Mouse (Mus musculus) heart, adult 2 months (tissue): ENCODE results near the gene Ino80e. TPM values are rescaled to one million over a fixed set of nuclear protein-coding genes. Genes with fewer than 3 reads are reported as not detected.

Experiments used
- DNase-seq, 2 experiments: peaks; one replicate each; pipeline ENCODE4 v3.0.0; 2021
- H3K27ac ChIP-seq: fragments of 200-600 bp; 2 replicates; pipeline ENCODE4 v1.8.1; 2022
- H3K27me3 ChIP-seq: fragments of 200-500 bp; 2 replicates; pipeline ENCODE4 v1.6.1; 2012; ENCODE audit warnings: mild to moderate bottlenecking, low read length, inconsistent platforms, mixed read lengths; ENCODE audit not compliant: control insufficient read depth, insufficient read depth
- H3K36me3 ChIP-seq: fragments of 200-500 bp; 2 replicates; pipeline ENCODE4 v1.6.1; 2012; ENCODE audit warnings: low read length, inconsistent platforms; ENCODE audit not compliant: control insufficient read depth, insufficient read depth
- H3K4me1 ChIP-seq: fragments of 200-500 bp; 2 replicates; pipeline ENCODE4 v1.6.1; 2011; ENCODE audit warnings: low read length; ENCODE audit not compliant: control insufficient read depth, insufficient read depth
- H3K4me3 ChIP-seq: fragments of 200-600 bp; 2 replicates; pipeline ENCODE4 v1.8.1; 2022
- H3K79me2 ChIP-seq: fragments of 200-500 bp; replicated peaks from 2 replicates; pipeline ENCODE4 v1.6.1; 2012; ENCODE audit warnings: mild to moderate bottlenecking, inconsistent platforms, low read length, moderate library complexity, mixed read lengths; ENCODE audit not compliant: control insufficient read depth, insufficient read depth
- H3K9ac ChIP-seq: fragments of 200-500 bp; 2 replicates; pipeline ENCODE4 v1.6.1; 2012; ENCODE audit warnings: low read depth, mild to moderate bottlenecking, control low read depth, inconsistent platforms, low read length, mixed read lengths
- CTCF ChIP-seq: fragments of 200-600 bp; IDR thresholded peaks from 2 replicates; pipeline ENCODE4 v1.8.1; 2022; ENCODE audit warnings: antibody characterized with exemption, mild to moderate bottlenecking, moderate library complexity
- EP300 ChIP-seq: fragments of 200-500 bp; IDR thresholded peaks from 2 replicates; pipeline ENCODE4 v1.6.1; 2011; ENCODE audit warnings: low read depth, low read length, control low read depth; ENCODE audit not compliant: insufficient read depth
- POLR2A ChIP-seq: fragments of 200-500 bp; IDR thresholded peaks from 2 replicates; pipeline ENCODE4 v1.6.1; 2011; ENCODE audit warnings: mild to moderate bottlenecking, low read depth, low read length, control low read depth; ENCODE audit not compliant: insufficient read depth
- WGBS: fragments of 180-500 bp; shearing (Covaris S2); methylation state at CpG from one replicate; pipeline ENCODE4 v1.1.7; 2018; 5-methylcytosine and 5-hydroxymethylcytosine counted together
- intact Hi-C: fragments of 180-260 bp; cut with DNase I; formaldehyde crosslinking; loops from one replicate; pipeline ENCODE4 v1.15.1; 2025
- polyA plus RNA-seq: library from polyadenylated mRNA; depleted of rRNA; stranded (reverse); fragments of >200 nt; gene quantifications from 2 replicates; pipeline ENCODE4 v1.2.3, GENCODE M21; 2012; rRNA removed
- total RNA-seq, 2 experiments: library from RNA; stranded (reverse); gene quantifications; 2 replicates each; pipeline ENCODE4 v1.2.3; 2021

The Ino80e gene
- total and polyA plus RNA-seq, 3 experiments: 16.8 to 25.9 (median 18.3) TPM

- intact Hi-C loops: no loop called here
- Histone ChIP-seq H3K4me3 (no peak overlapping the region), H3K27me3 (no peaks in the 10 kb centered on the region), H3K27ac (no peak overlapping the region), H3K79me2 (no peaks in the 10 kb centered on the region), H3K36me3 (no peaks in the 10 kb centered on the region), H3K4me1 (peaks cover 4% of the 10 kb centered on the region), H3K9ac (no peak overlapping the region)
- WGBS: 87% methylated on average over 6 of the region's 6 CpGs
- no peak for DNase-seq
- TF ChIP-seq EP300 (no peak), CTCF (no peak), POLR2A (no peak)
These were observed 59.0 kb downstream of the Ino80e start for GRCm38 (mm10) chr7:126803181-126803580.

GRCm38 (mm10) chr7:126802134-126802889 is 59.9 kb downstream of the Ino80e start:
- 80% methylated on average over 11 of the region's 11 CpGs for WGBS
- H3K27me3 ChIP-seq: no peaks in the 10 kb centered on the region
- DNase-seq: no peak
- intact Hi-C loops: no loop called here
- no peak overlapping the region for H3K4me3 ChIP-seq
- H3K27ac ChIP-seq: no peak overlapping the region
- no peak overlapping the region for H3K9ac ChIP-seq
- peaks cover 4% of the 10 kb centered on the region for H3K4me1 ChIP-seq
- no peaks in the 10 kb centered on the region for H3K36me3 ChIP-seq
- no peak for TF ChIP-seq EP300
- no peak for TF ChIP-seq CTCF
- TF ChIP-seq POLR2A: no peak
- H3K79me2 ChIP-seq: no peaks in the 10 kb centered on the region

DNA sequence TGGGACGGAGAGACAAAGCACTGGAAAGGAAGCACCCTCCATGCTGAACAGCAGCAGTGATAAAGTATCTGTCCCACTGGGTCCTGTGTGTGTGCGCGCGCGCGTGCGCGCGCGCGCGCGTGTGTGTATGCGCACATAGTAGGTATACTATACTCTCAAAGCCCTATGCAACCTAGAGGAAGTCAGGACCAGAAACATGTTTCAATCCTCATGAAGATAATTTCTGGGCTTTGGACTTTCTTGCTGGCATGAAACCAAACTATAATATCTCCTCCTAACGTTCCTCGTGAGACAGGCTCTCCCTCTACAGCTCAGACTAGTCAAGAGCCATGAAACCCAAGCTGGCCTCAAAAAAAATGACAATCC is 61.1 kb downstream of the Ino80e start:
- Histone ChIP-seq H3K36me3 (peaks cover 7% of the 10 kb centered on the region), H3K79me2 (no peaks in the 10 kb centered on the region), H3K9ac (no peak overlapping the region), H3K4me1 (peaks cover 5% of the 10 kb centered on the region), H3K27ac (peak overlapping the region; percentile 100), H3K4me3 (no peak overlapping the region), H3K27me3 (no peaks in the 10 kb centered on the region)
- DNase-seq: no peak
- WGBS: 90% methylated on average over 16 of the region's 16 CpGs
- intact Hi-C loops: no loop called here
- TF ChIP-seq CTCF: no peak
- TF ChIP-seq POLR2A: no peak
- no peak for TF ChIP-seq EP300

Other genes starting within 250 kb of the Ino80e start
Only the 30 nearest of the 31 such genes appear.
- 10 to 100 TPM; 21.6 to 23.4 TPM for gene Sgf29, start 213.1 kb downstream of the Ino80e start, total RNA-seq
- 23.7 and 25.5 TPM in 2 replicates for gene Sgf29, start 213.1 kb downstream of the Ino80e start, polyA plus RNA-seq
- 10 to 100 TPM; 34.1 to 34.3 TPM for gene Sult1a1, start 185.9 kb downstream of the Ino80e start, total RNA-seq
- 53.6 and 56.6 TPM in 2 replicates for gene Sult1a1, start 185.9 kb downstream of the Ino80e start, polyA plus RNA-seq
- gene Bola2, start 167.0 kb downstream of the Ino80e start, total RNA-seq: 10 to 100 TPM; 49.7 to 63.7 TPM
- 25.9 and 29.1 TPM in 2 replicates for gene Bola2, start 167.0 kb downstream of the Ino80e start, polyA plus RNA-seq
- 1 to 10 TPM; 3.6 to 3.9 TPM for gene Slx1b, start 166.6 kb downstream of the Ino80e start, total RNA-seq
- 7.8 and 10.3 TPM in 2 replicates for gene Slx1b, start 166.6 kb downstream of the Ino80e start, polyA plus RNA-seq
- gene Coro1a, start 154.6 kb downstream of the Ino80e start, total RNA-seq: 10 to 100 TPM in 1 of 2 experiments, 1 to 10 TPM in 1; 9.8 to 12.1 TPM
- gene Coro1a, start 154.6 kb downstream of the Ino80e start, polyA plus RNA-seq: 22.2 and 33.7 TPM in 2 replicates
- 10 to 100 TPM; 45.9 to 53.1 TPM for gene Mapk3, start 102.8 kb downstream of the Ino80e start, total RNA-seq
- 111 and 120 TPM in 2 replicates for gene Mapk3, start 102.8 kb downstream of the Ino80e start, polyA plus RNA-seq
- gene Gdpd3, start 96.0 kb downstream of the Ino80e start, total RNA-seq: 1 to 10 TPM; 1.3 TPM
- gene Gdpd3, start 96.0 kb downstream of the Ino80e start, polyA plus RNA-seq: 4.3 and 75.7 TPM in 2 replicates
- 10 to 100 TPM; 60.2 to 89.9 TPM for gene Ypel3, start 85.4 kb downstream of the Ino80e start, total RNA-seq
- 115 and 144 TPM in 2 replicates for gene Ypel3, start 85.4 kb downstream of the Ino80e start, polyA plus RNA-seq
- under 1 TPM; 0.44 to 0.66 TPM for gene Tbx6, start 80.9 kb downstream of the Ino80e start, total RNA-seq
- gene Tbx6, start 80.9 kb downstream of the Ino80e start, polyA plus RNA-seq: 2.3 and 2.9 TPM in 2 replicates
- 10 to 100 TPM; 31.8 to 31.9 TPM for gene Ppp4c, start 69.9 kb downstream of the Ino80e start, total RNA-seq
- gene Ppp4c, start 69.9 kb downstream of the Ino80e start, polyA plus RNA-seq: 65.6 and 99.5 TPM in 2 replicates
- gene Fam57b, start 64.7 kb downstream of the Ino80e start, total RNA-seq: 1 to 10 TPM; 7.4 to 8.8 TPM
- gene Fam57b, start 64.7 kb downstream of the Ino80e start, polyA plus RNA-seq: 9.0 and 12.8 TPM in 2 replicates
- not detected for gene 4930451I11Rik, start 30.7 kb downstream of the Ino80e start, total RNA-seq
- not detected in 2 replicates for gene 4930451I11Rik, start 30.7 kb downstream of the Ino80e start, polyA plus RNA-seq
- gene Doc2a, start 15.0 kb downstream of the Ino80e start, total RNA-seq: not detected
- gene Doc2a, start 15.0 kb downstream of the Ino80e start, polyA plus RNA-seq: not detected in 2 replicates
- gene Hirip3, start 405 bp downstream of the Ino80e start, total RNA-seq: 1 to 10 TPM; 5.7 to 6.3 TPM
- gene Hirip3, start 405 bp downstream of the Ino80e start, polyA plus RNA-seq: 3.6 and 4.4 TPM in 2 replicates
- 10 to 100 TPM; 37.4 to 39.8 TPM for gene Taok2, start 22.3 kb upstream of the Ino80e start, total RNA-seq
- gene Taok2, start 22.3 kb upstream of the Ino80e start, polyA plus RNA-seq: 43.1 and 44.7 TPM in 2 replicates
- 10 to 100 TPM in 1 of 2 experiments, 1 to 10 TPM in 1; 8.6 to 12.0 TPM for gene Tmem219, start 60.5 kb upstream of the Ino80e start, total RNA-seq
- 27.1 and 33.6 TPM in 2 replicates for gene Tmem219, start 60.5 kb upstream of the Ino80e start, polyA plus RNA-seq
- gene Kctd13, start 66.5 kb upstream of the Ino80e start, total RNA-seq: 1 to 10 TPM; 6.7 TPM
- gene Kctd13, start 66.5 kb upstream of the Ino80e start, polyA plus RNA-seq: 12.7 and 13.7 TPM in 2 replicates
- gene Asphd1, start 87.2 kb upstream of the Ino80e start, total RNA-seq: not detected
- gene Asphd1, start 87.2 kb upstream of the Ino80e start, polyA plus RNA-seq: 0.08 and 0.29 TPM in 2 replicates
- 1 to 10 TPM; 5.6 to 6.1 TPM for gene Sez6l2, start 88.2 kb upstream of the Ino80e start, total RNA-seq
- 5.0 and 5.4 TPM in 2 replicates for gene Sez6l2, start 88.2 kb upstream of the Ino80e start, polyA plus RNA-seq
- gene Cdipt, start 113.5 kb upstream of the Ino80e start, total RNA-seq: 10 to 100 TPM; 44.4 to 45.9 TPM
- 133 and 170 TPM in 2 replicates for gene Cdipt, start 113.5 kb upstream of the Ino80e start, polyA plus RNA-seq
- gene Cdiptos, start 113.7 kb upstream of the Ino80e start, total RNA-seq: under 1 TPM in 1 of 2 experiments, not detected in 1; 0.39 TPM
- 2.0 and 2.5 TPM in 2 replicates for gene Cdiptos, start 113.7 kb upstream of the Ino80e start, polyA plus RNA-seq
- 10 to 100 TPM; 50.4 to 59.1 TPM for gene Mvp, start 152.2 kb upstream of the Ino80e start, total RNA-seq
- 48.8 and 50.7 TPM in 2 replicates for gene Mvp, start 152.2 kb upstream of the Ino80e start, polyA plus RNA-seq
- gene Pagr1b, start 154.1 kb upstream of the Ino80e start, total RNA-seq: not detected
- gene Pagr1b, start 154.1 kb upstream of the Ino80e start, polyA plus RNA-seq: not detected in 2 replicates
- 10 to 100 TPM; 12.8 to 21.4 TPM for gene Pagr1a, start 155.0 kb upstream of the Ino80e start, total RNA-seq
- gene Pagr1a, start 155.0 kb upstream of the Ino80e start, polyA plus RNA-seq: 3.6 and 4.3 TPM in 2 replicates
- 10 to 100 TPM; 15.9 to 25.8 TPM for gene Gm42742, start 158.7 kb upstream of the Ino80e start, total RNA-seq
- 21.7 and 24.3 TPM in 2 replicates for gene Gm42742, start 158.7 kb upstream of the Ino80e start, polyA plus RNA-seq
- under 1 TPM; 0.63 to 0.77 TPM for gene Prrt2, start 158.8 kb upstream of the Ino80e start, total RNA-seq
- 5.7 and 8.0 TPM in 2 replicates for gene Prrt2, start 158.8 kb upstream of the Ino80e start, polyA plus RNA-seq
- 10 to 100 TPM; 56.5 to 59.8 TPM for gene Maz, start 164.7 kb upstream of the Ino80e start, total RNA-seq
- gene Maz, start 164.7 kb upstream of the Ino80e start, polyA plus RNA-seq: 53.7 and 57.1 TPM in 2 replicates
- under 1 TPM; 0.65 to 0.84 TPM for gene Kif22, start 180.1 kb upstream of the Ino80e start, total RNA-seq
- gene Kif22, start 180.1 kb upstream of the Ino80e start, polyA plus RNA-seq: 0.39 and 0.59 TPM in 2 replicates
- gene Zg16, start 225.0 kb upstream of the Ino80e start, total RNA-seq: not detected
- not detected in 2 replicates for gene Zg16, start 225.0 kb upstream of the Ino80e start, polyA plus RNA-seq
- gene AI467606, start 229.0 kb upstream of the Ino80e start, total RNA-seq: 1 to 10 TPM; 1.5 to 2.1 TPM
- gene AI467606, start 229.0 kb upstream of the Ino80e start, polyA plus RNA-seq: 2.7 and 4.7 TPM in 2 replicates